Mouse (Mus musculus): Measurements from ENCODE around the gene Cep57.

DNA sequence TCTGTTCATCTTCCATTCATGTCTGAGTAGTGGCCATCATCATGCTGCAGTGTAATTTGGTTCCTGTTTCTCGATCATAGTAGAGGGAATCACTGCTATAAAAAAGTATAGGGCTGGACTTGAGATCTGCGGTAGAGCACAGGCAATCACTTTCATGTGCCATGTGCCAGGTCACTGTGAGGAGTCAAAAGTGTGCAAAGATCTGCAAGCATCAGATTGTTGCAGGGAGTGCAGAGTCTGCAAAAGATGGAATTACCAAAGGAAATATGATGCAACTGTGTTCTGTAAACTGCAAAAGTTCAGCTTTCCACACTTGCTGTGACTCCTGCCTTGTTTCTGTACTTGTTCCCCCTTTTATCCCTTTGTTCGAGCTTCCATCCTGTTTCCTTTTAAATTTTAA lies 20.7 kb upstream of the Cep57 start:
- TF ChIP-seq CTCF (IDR thresholded peaks at IDR 0.05; ENCODE audit: low read depth), result no peak
- no peak for TF ChIP-seq EP300 (IDR thresholded peaks at IDR 0.05; ENCODE audit: low read depth)
